Comparison of ENCODE assay signal across 9 mouse cellular contexts in genomic region chrX:112370577-112371410, GRCm38 (mm10). TPM values are rescaled to one million over a fixed set of nuclear protein-coding genes. Genes with fewer than 3 reads are reported as not detected.
DNase-seq lines count a peak whose midpoint lies in the region; ATAC-seq and TF ChIP-seq lines count a peak whose summit lies in the region.
"Not testable (repeated sequence)": the region's sequence is repeated elsewhere in the genome, so short reads cannot be mapped to it uniquely, and the experiment has no call there.
"Had no signal": no experiment of that assay in that cellular context is flagged by ENCODE, and none has a peak within 500 bp of the region (broad histone marks: within the 10 kb centered on the region; RNA-seq: fewer than 3 reads in every experiment).

No protein-coding gene starts in this region.

- H3K79me2 ChIP-seq in heart, adult 2 months (replicated peaks; ENCODE audit: control insufficient read depth, insufficient read depth, low read length), result not testable (repeated sequence)

- DNase-seq in adrenal gland, postnatal 10 days, result peak; percentile 12
- DNase-seq in embryonic facial prominence, embryonic 14.5 days (ENCODE audit: low spot score), result peak; percentile 32
- DNase-seq in heart, adult 2 months, result peak; percentile 24 to 49
- peak; percentile 14 to 45 for DNase-seq in left cerebral cortex, postnatal 25 days (ENCODE audit: low spot score in 2 of 2)
- DNase-seq in mesoderm, embryonic 11.5 days (ENCODE audit: low read depth, low spot score), result peak; percentile 56
- DNase-seq in right cerebral cortex, postnatal 36 days (ENCODE audit: low spot score in 2 of 2), result peak; percentile 7 to 14
- peak; percentile 47 for DNase-seq in yolk sac, embryonic 10.5 days (ENCODE audit: low spot score)

- intact Hi-C loops in heart, adult 2 months (cut with DNase I); left cerebral cortex, postnatal 25 days (cut with DNase I): not testable (repeated sequence)

- not testable (repeated sequence) for TF ChIP-seq CTCF in heart, adult 2 months (IDR thresholded peaks at IDR 0.05); intestine, postnatal 0 days (IDR thresholded peaks at IDR 0.05; ENCODE audit: low read depth)

- H3K27ac ChIP-seq in embryonic facial prominence, embryonic 14.5 days (replicated peaks; ENCODE audit: low read depth, low read length); heart, adult 2 months; intestine, postnatal 0 days (ENCODE audit: low read depth, low read length): not testable (repeated sequence)

- H3K4me1 ChIP-seq in embryonic facial prominence, embryonic 14.5 days (ENCODE audit: control insufficient read depth, insufficient read depth, low read length); heart, adult 2 months (ENCODE audit: control insufficient read depth, insufficient read depth, low read length); intestine, postnatal 0 days (replicated peaks; ENCODE audit: control insufficient read depth, insufficient read depth, low read length): not testable (repeated sequence)

- H3K4me2 ChIP-seq in embryonic facial prominence, embryonic 14.5 days (ENCODE audit: low read depth, low read length); intestine, postnatal 0 days (replicated peaks; ENCODE audit: low read depth): not testable (repeated sequence)

- ATAC-seq in embryonic facial prominence, embryonic 14.5 days (ENCODE audit: low read depth), result peak; percentile 94
- ATAC-seq in intestine, postnatal 0 days, result peak; percentile 99

- H3K36me3 ChIP-seq in embryonic facial prominence, embryonic 14.5 days (ENCODE audit: control insufficient read depth, insufficient read depth, low read length); heart, adult 2 months (ENCODE audit: control insufficient read depth, insufficient read depth, low read length); intestine, postnatal 0 days (ENCODE audit: control insufficient read depth, insufficient read depth): not testable (repeated sequence)

- TF ChIP-seq POLR2A in heart, adult 2 months (IDR thresholded peaks at IDR 0.05; ENCODE audit: insufficient read depth, low read depth, low read length), result not testable (repeated sequence)

- not testable (repeated sequence) for H3K4me3 ChIP-seq in embryonic facial prominence, embryonic 14.5 days (ENCODE audit: low read depth, low read length); heart, adult 2 months; intestine, postnatal 0 days (ENCODE audit: low read depth, low read length)

- H3K27me3 ChIP-seq in embryonic facial prominence, embryonic 14.5 days (replicated peaks; ENCODE audit: control insufficient read depth, insufficient read depth, low read length); heart, adult 2 months (ENCODE audit: control insufficient read depth, insufficient read depth, low read length); intestine, postnatal 0 days (replicated peaks; ENCODE audit: control insufficient read depth, insufficient read depth, low read length): not testable (repeated sequence)

- TF ChIP-seq EP300 in heart, adult 2 months (IDR thresholded peaks at IDR 0.05; ENCODE audit: insufficient read depth, low read depth, low read length), result not testable (repeated sequence)

- H3K9ac ChIP-seq in embryonic facial prominence, embryonic 14.5 days (ENCODE audit: low read depth, low read length); heart, adult 2 months (ENCODE audit: low read depth, low read length); intestine, postnatal 0 days (ENCODE audit: low read depth, low read length): not testable (repeated sequence)

- not testable (repeated sequence) for H3K9me3 ChIP-seq in embryonic facial prominence, embryonic 14.5 days (ENCODE audit: control insufficient read depth, low read length); intestine, postnatal 0 days (ENCODE audit: control insufficient read depth)

- WGBS in embryonic facial prominence, embryonic 14.5 days, result 88% methylated on average over 5 of the region's 5 CpGs
- WGBS in heart, adult 2 months, result 82% methylated on average over 5 of the region's 5 CpGs
- WGBS in intestine, postnatal 0 days, result 81% methylated on average over 5 of the region's 5 CpGs

RNA-seq across cellular contexts. Expression of gene Satl1, which starts 35.8 kb away (rescaled TPM):
- not detected for total RNA-seq in adrenal gland, postnatal 10 days (2021)
- not detected in 2 replicates for polyA plus RNA-seq in embryonic facial prominence, embryonic 14.5 days (2014; fragmentation: Nextera tagmentation; extraction: Ambion mirVana)
- not detected for total RNA-seq in heart, adult 2 months (2021)
- not detected in 2 replicates for polyA plus RNA-seq in heart, adult 2 months (2012; rRNA removed)
- polyA plus RNA-seq in intestine, postnatal 0 days (2015; fragmentation: Nextera tagmentation; extraction: Ambion mirVana), result not detected in 2 replicates
- not detected for total RNA-seq in left cerebral cortex, postnatal 25 days (2021)
- polyA plus RNA-seq: myocyte had no signal

RNA-seq across cellular contexts. Expression of gene Apool, which starts 59.7 kb away (rescaled TPM):
- total RNA-seq in adrenal gland, postnatal 10 days (2021), result 10 to 100 TPM; 68.1 to 73.5 TPM
- polyA plus RNA-seq in embryonic facial prominence, embryonic 14.5 days (2014; fragmentation: Nextera tagmentation; extraction: Ambion mirVana), result 56.7 and 62.1 TPM in 2 replicates
- 10 to 100 TPM; 60.0 to 66.6 TPM for total RNA-seq in heart, adult 2 months (2021)
- 16.2 and 34.1 TPM in 2 replicates for polyA plus RNA-seq in heart, adult 2 months (2012; rRNA removed)
- polyA plus RNA-seq in intestine, postnatal 0 days (2015; fragmentation: Nextera tagmentation; extraction: Ambion mirVana), result 40.7 and 43.8 TPM in 2 replicates
- 1 to 10 TPM; 4.3 to 4.7 TPM for total RNA-seq in left cerebral cortex, postnatal 25 days (2021)

Comparison
In these comparisons a context has a peak if more than half of its experiments do, and no peak if none do; other contexts are left out.
1. RNA of gene Apool, which starts 59.7 kb away (total RNA-seq): 68.1 to 73.5 TPM in adrenal gland, postnatal 10 days and 60.0 to 66.6 TPM in heart, adult 2 months; 4.3 to 4.7 TPM in left cerebral cortex, postnatal 25 days; every median in the first group is over 10 times any median in the second.
2. Peak in every context shown above with its lines, with median percentiles within 50 percentile points of each other: DNase-seq.